Mouse (Mus musculus) brain, embryonic 14.5 days (tissue): Measurements from ENCODE around the gene Castor1.

ENCODE experiments used
- CTCF ChIP-seq: fragments of 200-500 bp; IDR thresholded peaks from 2 replicates; pipeline ENCODE4 v1.5.1; 2012; ENCODE audit warnings: inconsistent platforms, mild to moderate bottlenecking, moderate library complexity, borderline replicate concordance; ENCODE audit not compliant: insufficient read depth, insufficient read length; ENCODE audit errors: extremely low read depth
- POLR2A ChIP-seq: fragments of 200-500 bp; IDR thresholded peaks from 2 replicates; pipeline ENCODE4 v1.6.1; 2012; ENCODE audit warnings: mild to moderate bottlenecking, inconsistent platforms, borderline replicate concordance; ENCODE audit not compliant: poor library complexity, insufficient read depth, insufficient read length, severe bottlenecking; ENCODE audit errors: extremely low read depth

DNA sequence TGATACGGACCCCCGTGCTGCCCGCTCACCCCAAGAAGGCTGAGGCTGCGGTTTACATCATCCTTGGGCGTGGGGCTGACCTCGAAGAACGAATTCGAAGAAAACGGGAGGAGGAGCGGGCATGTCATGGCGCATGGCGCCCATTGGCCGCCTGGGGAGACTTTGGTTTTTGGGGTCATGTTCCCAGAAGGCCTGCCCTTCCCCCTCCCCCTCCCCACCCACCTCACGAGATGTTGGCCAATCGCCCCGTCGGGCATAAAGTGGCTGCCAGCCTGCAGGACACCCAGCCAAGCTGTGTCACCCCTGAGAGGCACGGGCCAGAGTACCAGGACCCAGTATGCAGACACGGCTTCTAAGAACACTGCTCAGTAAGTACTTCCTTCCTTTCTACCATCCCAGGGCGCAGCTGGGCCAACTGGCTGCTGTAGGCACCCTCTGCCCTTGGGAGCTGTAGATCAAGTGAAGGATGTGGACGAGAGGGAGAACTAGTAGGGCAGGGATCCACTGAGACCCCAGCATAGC lies 18.6 kb downstream of the Castor1 start:
- TF ChIP-seq CTCF (no peak), POLR2A (no peak)
